Mouse (Mus musculus) embryonic fibroblast, embryonic 13.5 days (primary cell): Measurements from ENCODE around the gene Radil.

Experiments used
- CTCF ChIP-seq: IDR thresholded peaks from 2 replicates; pipeline ENCODE4 v1.5.1; 2011; ENCODE audit warnings: mild to moderate bottlenecking, control low read depth, low read length, moderate library complexity, borderline replicate concordance; ENCODE audit not compliant: insufficient read depth
- POLR2A ChIP-seq: IDR thresholded peaks from 2 replicates; pipeline ENCODE4 v1.6.1; 2011; ENCODE audit warnings: low read depth, mild to moderate bottlenecking, control low read depth, low read length, moderate library complexity

DNA sequence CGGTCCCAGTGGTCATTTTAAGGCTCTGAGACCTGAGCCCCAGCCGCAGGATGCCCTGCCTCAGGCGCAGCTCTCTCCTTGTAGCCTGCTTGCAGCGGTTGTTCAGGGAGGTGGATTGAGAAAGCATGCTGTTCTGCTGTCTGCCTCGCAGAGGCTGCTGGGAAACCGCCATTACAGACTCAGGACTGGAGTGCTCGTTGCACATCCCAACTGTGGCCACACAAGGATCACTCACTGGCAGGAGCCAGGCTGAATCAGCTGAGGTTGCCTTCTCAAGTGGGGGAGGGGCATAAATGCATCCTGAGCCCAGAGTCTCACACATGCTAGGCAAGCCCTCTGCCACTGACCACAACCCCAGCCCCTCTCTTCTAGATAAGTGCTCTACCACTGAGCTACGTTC lies 105.2 kb downstream of the Radil start:
- no peak for TF ChIP-seq CTCF
- TF ChIP-seq POLR2A: no peak
